Mouse (Mus musculus) right cerebral cortex, postnatal 14 days (tissue): ENCODE results near the gene Bcl7b.
A peak's percentile ranks its signal among the peaks of the same experiment; 100 is the strongest.

ENCODE experiments used
- DNase-seq: peaks from one replicate; pipeline ENCODE4 v3.0.0; 2022

Bcl7b gene

GRCm38 (mm10) chr5:135168063-135169062 is at the start of gene Bcl7b:
Gene Bcl7b, plus strand, starts transcription at chr5:135168283.
- peak; percentile 96 for DNase-seq

GRCm38 (mm10) chr5:135118589-135119081 is 49.4 kb upstream of the Bcl7b start:
- peak; percentile 37 for DNase-seq

- DNase-seq: no peak
These were observed 47.3 kb upstream of the Bcl7b start for GRCm38 (mm10) chr5:135120753-135121152.

- DNase-seq: peak; percentile 29
These were observed 42.0 kb upstream of the Bcl7b start for GRCm38 (mm10) chr5:135126121-135126520.

- DNase-seq: peak; percentile 20
These were observed 40.4 kb upstream of the Bcl7b start for GRCm38 (mm10) chr5:135127669-135128068.

- no peak for DNase-seq
These were observed 38.3 kb upstream of the Bcl7b start for GRCm38 (mm10) chr5:135129747-135130146.

DNA sequence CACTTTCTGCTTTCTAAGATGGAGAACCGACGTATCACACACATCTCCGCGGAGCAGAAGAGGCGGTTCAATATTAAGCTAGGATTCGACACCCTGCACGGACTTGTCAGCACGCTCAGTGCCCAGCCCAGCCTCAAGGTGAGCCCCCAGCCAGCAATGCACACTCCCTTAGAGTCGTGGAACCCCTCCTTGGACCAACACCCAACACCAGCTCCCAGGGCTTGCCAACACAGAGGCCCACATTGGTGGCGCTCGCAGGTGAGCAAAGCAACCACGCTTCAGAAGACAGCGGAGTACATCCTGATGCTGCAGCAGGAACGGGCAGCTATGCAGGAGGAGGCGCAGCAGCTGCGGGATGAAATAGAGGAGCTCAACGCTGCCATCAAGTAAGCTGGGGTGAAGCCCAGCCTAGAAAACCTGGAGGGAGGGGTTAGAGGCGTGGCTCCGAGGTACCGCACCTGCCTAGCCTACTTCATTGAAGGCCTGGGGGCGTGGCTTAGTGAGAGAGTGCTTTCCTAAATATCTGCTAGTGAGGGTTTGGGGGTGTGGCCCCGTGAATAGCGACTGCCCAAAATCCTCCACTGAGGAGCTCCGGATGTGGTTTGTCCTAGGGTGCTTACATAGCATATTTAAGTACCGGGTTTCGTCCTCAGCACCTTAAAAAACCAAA is 34.2 kb upstream of the Bcl7b start:
- no peak for DNase-seq

DNA sequence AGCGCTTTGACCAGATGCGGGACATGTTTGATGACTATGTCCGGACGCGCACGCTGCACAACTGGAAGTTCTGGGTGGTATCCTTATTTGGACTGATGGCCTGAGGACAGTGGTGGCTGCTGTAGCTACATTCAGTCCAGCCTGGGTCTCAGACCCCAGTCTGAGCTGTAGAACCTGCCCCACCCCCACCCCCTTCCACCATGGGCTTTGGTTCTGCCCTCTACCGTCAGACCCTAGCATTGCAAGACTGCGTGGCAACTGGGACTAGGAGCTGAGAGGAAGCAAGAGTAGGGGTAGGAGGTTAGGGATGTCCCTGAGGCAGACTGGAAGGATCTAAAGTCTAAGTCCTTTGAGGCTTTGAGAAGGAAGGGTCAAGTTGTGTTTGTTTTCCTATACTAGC is 33.5 kb upstream of the Bcl7b start:
- peak; percentile 39 for DNase-seq

- no peak for DNase-seq
These were observed 28.2 kb upstream of the Bcl7b start for GRCm38 (mm10) chr5:135139881-135140280.

GRCm38 (mm10) chr5:135144469-135144868 is 23.6 kb upstream of the Bcl7b start:
- DNase-seq: no peak

DNA sequence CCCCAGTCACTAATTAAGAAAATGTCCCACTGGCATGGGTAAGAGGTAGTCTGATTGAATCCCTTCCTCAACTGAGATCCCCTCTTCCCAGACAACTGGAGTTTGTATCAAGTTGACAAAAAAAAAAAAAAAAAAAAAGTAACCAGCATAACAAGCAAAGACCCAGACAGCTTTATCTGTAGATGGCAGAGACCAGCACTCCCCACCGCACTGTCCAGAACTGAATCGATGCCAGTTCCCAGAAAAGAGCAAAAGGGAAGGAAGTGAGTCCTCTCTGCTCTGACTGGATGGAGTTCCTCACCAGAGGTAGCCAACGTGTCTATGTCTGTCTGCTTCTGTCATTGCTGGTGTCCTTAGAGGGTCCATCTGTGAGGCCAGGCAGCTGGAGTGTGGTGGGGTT is 22.6 kb upstream of the Bcl7b start:
- DNase-seq: no peak

DNA sequence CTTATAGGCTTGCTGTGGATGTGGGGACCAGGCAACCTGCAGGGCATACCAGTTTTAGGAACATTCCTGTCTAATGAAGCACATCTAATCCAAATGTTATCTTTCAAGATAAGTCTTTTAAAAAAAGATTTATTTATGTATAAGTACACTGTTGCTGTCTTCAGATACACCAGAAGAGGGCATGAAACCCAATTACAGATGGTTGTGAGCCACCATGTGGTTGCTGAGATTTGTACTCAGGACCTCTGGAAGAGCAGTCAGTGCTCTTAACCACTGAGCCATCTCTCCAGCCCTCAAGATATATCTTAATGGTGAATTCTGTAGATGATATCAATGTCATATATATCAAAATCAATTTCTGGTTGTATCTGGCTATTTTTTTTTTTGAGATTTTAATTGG is 22.1 kb upstream of the Bcl7b start:
- no peak for DNase-seq

DNA sequence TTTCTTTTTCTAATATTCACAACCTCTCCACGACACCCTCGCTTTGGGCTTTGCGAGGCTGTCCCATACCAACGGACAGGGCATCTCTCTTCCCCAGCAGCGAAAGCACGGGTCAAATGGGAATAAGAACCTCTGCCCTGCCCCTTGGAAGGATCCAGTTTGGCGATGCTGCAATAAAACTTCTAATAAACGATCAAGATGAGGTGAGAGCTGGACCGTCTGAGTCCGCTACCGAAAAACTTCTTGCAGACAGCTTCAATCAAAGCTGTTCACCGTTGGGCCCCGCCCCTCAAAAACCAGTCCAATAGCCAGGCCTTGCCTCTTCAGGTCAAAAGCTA is 19.4 kb upstream of the Bcl7b start:
- DNase-seq: no peak

DNA sequence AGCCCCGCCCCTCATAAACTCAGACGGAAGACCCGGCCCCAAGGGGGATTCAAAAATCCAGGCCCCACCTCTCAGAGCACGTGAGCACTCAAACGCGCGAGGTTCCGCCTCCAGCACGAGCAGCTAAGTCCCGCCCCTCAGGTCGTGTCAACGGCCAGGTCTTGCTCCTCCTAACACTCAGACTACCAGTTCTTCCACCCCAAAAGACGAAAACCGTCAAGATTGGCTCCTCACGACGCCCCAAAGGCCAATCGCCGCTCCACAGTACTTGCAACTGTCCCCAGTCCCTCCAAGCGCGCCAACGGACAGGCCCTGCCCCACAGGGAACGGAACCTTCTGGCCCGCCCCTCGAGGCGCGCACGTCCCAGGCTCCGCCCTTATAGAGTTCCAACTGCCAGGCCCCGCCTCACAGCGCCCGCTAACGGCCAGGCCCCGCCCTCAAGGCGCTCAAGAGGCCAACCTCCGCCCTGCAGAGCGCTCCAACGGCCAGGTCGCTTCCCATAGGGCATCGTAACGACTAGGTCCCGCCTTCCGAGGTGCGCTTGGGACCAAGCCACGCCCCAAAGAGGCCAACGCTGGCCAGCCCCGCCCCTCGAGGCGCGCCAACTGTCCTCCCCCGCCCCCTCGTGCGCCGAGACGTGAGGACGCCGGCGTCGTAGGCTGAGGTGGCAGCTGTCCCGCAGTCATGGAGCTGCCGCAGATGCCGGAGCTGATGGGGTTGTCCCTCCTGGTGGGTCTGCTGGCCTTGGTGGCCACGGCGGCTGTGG is 18.8 kb upstream of the Bcl7b start, which contains the start of gene Tbl2:
Tbl2 (plus strand) TSS at position 605 of the 767 bp plus-strand sequence.
- DNase-seq: peak; percentile 97

DNA sequence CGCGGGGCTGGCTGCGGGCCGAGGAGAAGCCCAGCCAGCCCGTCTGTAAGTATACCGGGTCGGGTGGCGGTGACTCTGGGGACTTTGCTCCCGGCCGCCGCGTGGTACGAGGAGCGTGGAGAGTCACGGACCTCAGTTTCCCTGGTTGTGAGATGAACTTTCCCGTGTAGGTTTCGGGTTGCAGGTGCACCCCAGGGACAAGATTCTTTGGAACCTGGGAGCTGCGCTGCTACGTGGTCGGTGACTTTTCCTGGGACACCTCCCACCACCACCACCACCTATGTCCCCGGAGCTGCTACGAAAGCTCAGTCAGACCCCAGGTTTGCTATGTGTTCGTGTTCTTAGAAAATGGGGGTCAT is 18.3 kb upstream of the Bcl7b start:
- DNase-seq: no peak

DNA sequence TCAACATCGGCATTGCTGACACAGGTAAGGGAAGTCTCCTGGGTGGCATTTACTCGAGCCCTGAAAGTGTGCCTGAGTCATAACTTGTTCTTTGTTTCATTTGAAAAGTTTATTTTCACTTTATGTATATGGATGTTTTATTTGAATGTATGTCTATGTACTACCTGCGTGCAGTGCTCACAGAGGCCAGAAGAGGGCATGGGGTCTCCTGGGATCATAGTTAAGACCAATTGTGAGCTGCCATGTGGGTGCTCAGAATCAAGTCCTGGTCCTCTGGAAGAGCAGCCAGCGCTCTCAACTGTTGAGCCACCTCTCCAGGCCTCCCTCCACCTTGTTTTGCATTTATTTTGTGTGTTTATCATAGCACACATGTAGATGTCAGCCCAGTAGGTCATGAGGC is 11.6 kb upstream of the Bcl7b start:
- no peak for DNase-seq

DNA sequence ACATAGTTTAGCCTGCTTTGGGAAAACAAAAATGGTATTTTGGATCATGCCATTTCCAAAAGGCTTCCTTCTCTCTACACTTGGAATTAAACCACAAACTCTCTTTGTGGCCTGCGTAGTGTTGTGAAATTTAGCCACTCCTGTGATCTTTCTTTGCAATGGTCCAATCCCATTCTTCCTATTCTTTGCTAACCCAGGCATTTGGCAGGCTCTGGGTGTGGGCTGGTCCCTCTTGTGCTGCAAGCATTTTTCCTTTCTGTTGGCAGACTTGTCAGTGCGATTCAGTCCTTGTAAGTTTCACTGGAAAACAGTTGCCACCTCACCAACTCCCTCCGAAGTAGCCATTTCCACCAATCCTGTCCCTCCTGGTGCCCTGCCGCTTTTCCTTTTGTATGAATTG is 6.9 kb upstream of the Bcl7b start:
- no peak for DNase-seq

DNA sequence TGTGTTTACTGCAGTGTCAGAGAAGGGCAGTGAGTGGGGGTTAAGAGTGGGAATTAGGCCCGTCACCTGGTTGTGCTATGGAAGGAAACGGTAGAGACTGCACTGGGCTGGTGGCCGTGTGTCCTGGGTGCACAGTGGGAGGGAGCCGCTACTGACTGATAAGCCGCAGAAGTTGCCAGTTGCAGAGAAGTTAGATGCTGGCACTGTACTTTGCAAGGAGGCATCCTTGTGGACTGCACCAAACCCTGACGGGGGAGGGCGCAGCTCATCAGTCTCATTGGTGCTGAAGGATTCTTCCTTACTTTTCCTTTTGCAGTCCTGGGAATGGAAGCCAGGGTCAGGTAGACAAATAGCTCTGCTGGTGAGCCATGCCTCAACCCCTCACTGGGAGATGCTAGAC is 6.4 kb upstream of the Bcl7b start:
- DNase-seq: no peak

- DNase-seq: no peak
These were observed 5.7 kb upstream of the Bcl7b start for GRCm38 (mm10) chr5:135162361-135162760.

GRCm38 (mm10) chr5:135162821-135163220 is 5.3 kb upstream of the Bcl7b start:
- DNase-seq: no peak

DNA sequence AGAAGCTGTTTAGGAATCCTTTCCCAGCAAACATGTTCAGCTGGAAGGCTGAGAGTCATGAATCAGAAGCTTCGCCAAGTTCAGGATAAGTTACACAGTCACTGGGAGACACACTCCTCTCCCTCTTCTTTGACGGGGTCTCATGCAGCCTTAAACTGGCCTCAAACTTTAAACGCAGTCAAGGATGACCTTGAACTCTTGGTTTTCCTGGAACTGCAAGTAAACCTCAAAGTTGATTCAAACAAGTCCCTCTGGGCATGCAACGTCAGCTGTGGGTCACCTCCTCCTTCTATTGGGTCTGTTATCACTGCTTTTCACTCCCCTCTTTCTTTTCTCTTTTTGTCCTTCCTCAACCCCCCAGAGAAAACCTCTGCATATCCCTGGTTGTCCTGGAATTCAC is 1.2 kb upstream of the Bcl7b start:
- DNase-seq: no peak

DNA sequence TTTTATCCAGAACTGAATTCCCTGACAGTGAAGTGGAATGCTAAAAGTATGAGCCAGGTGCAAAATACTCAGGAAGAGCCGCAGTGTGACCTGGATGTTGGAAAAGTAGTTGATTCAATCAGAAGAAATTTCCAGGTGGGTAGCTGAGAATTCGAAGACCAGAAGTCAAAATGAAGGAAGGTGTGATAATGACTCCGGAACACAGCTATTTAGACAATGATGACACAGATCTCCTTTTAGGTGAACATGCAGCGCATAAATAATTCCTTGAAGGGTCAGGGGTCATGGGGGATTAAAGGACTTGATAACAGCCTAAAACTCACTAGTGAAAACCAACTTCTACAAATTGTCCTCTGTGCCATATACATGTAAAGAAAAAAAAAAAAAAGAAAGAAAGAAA is 614 bp upstream of the Bcl7b start:
- no peak for DNase-seq

DNA sequence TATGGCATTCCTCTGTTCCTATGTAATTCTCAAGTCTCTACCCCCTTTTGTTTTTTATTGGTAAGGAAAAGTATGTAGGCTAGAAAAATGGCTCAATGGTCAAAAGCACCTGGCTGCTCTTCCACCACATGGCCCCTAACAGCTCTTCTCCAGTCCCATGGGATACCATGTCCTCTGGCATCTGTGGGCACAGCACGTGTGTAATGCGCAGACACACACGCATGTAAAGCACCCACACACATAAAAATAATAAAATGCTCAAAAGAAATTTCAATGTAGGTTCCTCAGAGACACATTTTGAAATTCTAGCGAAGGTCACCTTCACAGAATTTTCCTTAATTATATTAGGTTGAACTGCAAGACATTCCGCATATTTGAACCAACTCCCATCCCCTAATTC is 1.4 kb downstream of the Bcl7b start:
- DNase-seq: no peak
